Mouse (Mus musculus): ENCODE results near the gene Gm12794.
"Not testable (repeated sequence)": the region's sequence is repeated elsewhere in the genome, so short reads cannot be mapped to it uniquely, and the experiment has no call there.

The Gm12794 gene

GRCm38 (mm10) chr4:101940107-101940506 is at the start of gene Gm12794:
Gene Gm12794 (plus strand): TSS chr4:101940407.
- DNase-seq (ENCODE audit: extremely low read depth, insufficient read length, low spot score), result not testable (repeated sequence)

- DNase-seq (ENCODE audit: extremely low read depth, insufficient read length, low spot score), result no peak
Measured at GRCm38 (mm10) chr4:101893656-101894420, 46.4 kb upstream of the Gm12794 start, which contains the start of gene C130073F10Rik. Gene C130073F10Rik (minus strand): TSS chr4:101893789.

GRCm38 (mm10) chr4:101908821-101909220 is 31.4 kb upstream of the Gm12794 start, which contains the start of gene Gm12800:
Gene Gm12800 (plus strand): TSS chr4:101909121.
- DNase-seq (ENCODE audit: extremely low read depth, insufficient read length, low spot score), result not testable (repeated sequence)

- DNase-seq (ENCODE audit: extremely low read depth, insufficient read length, low spot score), result not testable (repeated sequence)
Measured at GRCm38 (mm10) chr4:101980949-101981348, 40.7 kb downstream of the Gm12794 start, which contains the start of gene Gm12790. Gene Gm12790 (minus strand): TSS chr4:101981049.

GRCm38 (mm10) chr4:101985678-101986077 is 45.5 kb downstream of the Gm12794 start:
- no peak for DNase-seq (ENCODE audit: extremely low read depth, insufficient read length, low spot score)

GRCm38 (mm10) chr4:101986326-101986725 is 46.1 kb downstream of the Gm12794 start, which contains the start of gene Gm12789:
Gene Gm12789 (plus strand): TSS chr4:101986626.
- DNase-seq (ENCODE audit: extremely low read depth, insufficient read length, low spot score), result not testable (repeated sequence)

Measured in 3134 (cell line).